Mouse (Mus musculus): Measurements from ENCODE around the gene Gnb3.
A peak's percentile ranks its signal among the peaks of the same experiment; 100 is the strongest.

The Gnb3 gene

GRCm38 (mm10) chr6:124796200-124796599 lies 43.9 kb downstream of the Gnb3 start:
- no peak for DNase-seq

- no peak for DNase-seq
Measured at GRCm38 (mm10) chr6:124795781-124796180, 44.3 kb downstream of the Gnb3 start.

GRCm38 (mm10) chr6:124791911-124792310 lies 48.2 kb downstream of the Gnb3 start:
- no peak for DNase-seq

- no peak for DNase-seq
Measured at GRCm38 (mm10) chr6:124790121-124790520, 50.0 kb downstream of the Gnb3 start.

- no peak for DNase-seq
Measured at GRCm38 (mm10) chr6:124789519-124789918, 50.6 kb downstream of the Gnb3 start.

- DNase-seq: no peak
Measured at GRCm38 (mm10) chr6:124787722-124788121, 52.4 kb downstream of the Gnb3 start.

- peak; percentile 61 for DNase-seq
Measured at GRCm38 (mm10) chr6:124786756-124787420, 53.2 kb downstream of the Gnb3 start.
